Mouse (Mus musculus) R1 (cell line): Measurements from ENCODE around the gene Dap.

Experiments used
- DNase-seq: peaks from one replicate; pipeline ENCODE4 v3.0.0-alpha.2; 2018; ENCODE audit warnings: low read depth, low spot score

The Dap gene

DNA sequence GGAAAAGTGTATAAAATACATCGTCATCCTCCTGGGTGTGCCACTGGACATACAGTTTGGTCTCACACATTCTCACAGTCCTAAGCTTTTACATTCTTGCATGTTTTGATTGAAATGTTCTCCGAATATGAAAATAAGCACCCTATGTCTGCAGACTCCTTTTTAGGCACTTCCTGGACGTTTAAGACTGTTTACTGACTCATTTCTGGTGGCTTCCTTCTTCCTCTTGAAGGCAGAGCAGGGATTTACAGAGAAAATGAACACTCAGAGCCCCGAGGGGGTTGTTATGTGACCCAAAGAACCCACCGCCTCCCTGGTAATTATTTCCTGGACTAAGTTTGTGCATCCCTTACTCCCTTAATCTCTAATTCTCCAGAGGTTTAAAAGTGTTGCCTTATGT is 13.8 kb downstream of the Dap start:
- DNase-seq: no peak

DNA sequence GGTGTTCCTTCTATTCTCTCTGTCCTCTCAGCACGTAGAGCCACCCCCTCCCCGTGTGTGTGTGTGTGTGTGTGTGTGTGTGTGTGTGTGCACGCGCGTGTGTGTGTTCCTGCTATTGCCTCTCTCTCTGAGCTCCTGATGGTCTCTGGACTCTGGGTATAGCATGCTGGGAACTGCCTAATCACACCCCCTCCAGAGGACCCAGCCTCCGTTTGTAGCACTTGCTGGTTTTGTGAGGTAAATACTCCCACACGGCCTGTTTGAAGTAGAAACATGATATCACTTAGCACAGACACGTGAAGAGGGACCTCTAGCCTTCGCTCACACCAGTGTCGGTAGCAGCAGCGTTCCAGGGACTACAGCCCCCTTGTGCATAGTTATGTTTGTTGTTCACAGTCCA is 14.5 kb downstream of the Dap start:
- DNase-seq: no peak

DNA sequence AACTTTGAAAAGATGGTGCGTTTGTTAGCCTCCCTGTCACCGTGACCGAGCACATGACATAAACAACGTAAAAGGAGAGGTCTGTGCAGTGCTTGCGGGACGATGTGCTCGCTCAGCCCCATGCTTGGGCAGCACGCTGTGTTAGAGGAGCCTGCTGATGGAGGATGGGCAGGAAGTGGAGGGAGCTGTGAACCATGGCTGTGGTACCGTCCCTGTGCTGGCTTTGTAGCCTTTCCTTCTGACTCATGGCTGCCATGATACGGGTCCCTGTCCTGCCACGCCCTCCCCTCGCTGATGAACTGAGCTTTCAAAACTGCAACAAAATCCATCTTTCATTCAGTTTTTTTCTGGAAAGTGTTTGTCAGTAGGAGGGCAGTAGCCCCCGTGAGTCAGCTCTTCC is 15.6 kb downstream of the Dap start:
- no peak for DNase-seq

DNA sequence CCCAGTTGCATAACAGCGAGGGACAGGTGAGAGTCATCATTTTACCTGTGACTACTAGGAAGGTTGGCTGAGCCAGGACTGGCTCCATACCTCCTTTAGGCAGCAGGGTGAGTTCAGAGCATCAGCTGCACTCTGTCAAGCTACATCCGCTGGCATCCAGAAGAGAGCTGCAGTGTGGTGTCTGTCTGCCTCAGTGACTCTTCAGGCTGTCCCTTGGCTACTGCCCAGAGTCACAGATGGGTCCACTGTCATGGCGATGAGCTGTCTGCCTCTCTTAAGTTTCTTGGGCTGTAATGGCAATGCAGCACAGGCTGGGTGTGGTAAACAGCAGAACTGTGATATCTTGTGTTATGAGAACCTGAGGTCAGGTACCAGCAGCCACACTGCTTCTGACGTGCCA is 16.1 kb downstream of the Dap start:
- no peak for DNase-seq

DNA sequence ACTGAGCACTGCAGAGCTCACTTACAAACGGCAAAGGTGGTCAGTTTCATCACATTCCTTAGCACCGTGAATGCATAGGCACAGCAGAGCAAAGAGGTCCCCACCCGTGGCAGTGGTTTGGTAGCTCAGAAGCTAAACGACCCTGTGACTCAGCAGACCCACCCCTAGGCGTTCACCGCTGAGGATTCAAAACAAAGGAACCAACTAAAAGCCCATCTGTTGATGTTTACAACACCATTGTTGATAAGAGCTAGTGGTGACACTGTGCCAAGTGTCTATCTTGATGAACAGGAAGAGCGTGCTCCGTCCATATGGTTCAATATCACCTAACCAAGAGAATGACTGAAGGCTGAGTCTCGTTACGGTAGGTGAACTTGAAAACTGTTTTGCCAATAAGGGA is 19.1 kb downstream of the Dap start:
- DNase-seq: no peak

DNA sequence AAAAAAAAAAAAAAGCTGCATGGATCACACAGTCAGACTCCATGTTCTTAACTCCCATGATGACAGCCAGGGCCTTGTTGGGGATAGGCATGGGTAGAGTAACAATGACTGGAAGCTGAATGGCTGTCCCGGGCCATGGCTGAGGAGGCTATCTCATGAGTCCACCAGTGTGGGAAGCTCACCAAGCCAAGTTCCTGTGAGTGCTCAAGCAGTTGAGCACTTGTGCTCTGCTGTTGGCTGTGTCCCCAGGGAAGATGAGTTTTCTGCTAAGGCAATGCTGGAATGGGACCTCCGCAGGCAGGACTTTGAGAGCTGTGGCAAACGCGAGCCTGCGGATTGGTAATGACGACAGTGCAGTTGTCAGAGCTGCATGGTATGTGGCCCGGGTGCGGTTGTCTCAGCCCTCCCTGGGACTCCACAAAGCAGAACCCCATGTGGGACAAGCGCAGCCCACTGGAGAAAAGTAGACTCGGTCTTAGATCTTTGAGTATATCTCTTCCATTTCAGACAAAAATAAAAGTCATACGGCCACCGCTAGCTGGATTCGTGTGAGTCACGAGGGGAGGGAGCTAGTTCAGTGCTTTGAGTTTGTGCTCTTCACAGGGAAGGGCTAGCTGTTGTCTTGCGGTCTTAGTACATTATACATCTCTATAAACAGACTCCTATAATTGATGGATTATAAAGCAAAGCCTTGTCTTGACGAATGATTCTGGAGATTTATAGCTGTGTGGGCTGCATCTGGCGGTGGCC is 20.8 kb downstream of the Dap start:
- no peak for DNase-seq

DNA sequence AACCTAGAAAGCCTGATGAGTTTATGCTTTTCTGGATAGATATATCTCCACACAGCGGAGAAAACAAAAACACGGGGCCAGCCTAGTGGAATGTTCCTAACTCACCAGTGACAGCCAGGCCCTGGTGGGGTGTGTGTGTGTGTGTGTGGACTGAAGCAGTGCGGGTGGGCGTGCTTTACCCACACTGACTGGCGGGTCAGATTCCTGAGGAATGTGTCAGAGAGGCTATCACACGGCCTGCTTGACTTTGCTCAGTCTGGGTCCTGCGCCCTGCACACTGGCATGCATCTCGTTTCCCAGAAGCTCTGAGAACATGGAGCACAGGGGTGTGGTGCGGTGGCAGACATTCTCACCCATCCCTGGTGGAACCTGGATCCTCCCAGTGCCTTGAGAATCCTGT is 21.8 kb downstream of the Dap start:
- no peak for DNase-seq

- DNase-seq: no peak
Observed at GRCm38 (mm10) chr15:31247035-31247434, 22.9 kb downstream of the Dap start.

- DNase-seq: no peak
Observed at GRCm38 (mm10) chr15:31248882-31249281, 24.8 kb downstream of the Dap start.

- no peak for DNase-seq
Observed at GRCm38 (mm10) chr15:31250027-31250426, 25.9 kb downstream of the Dap start.

DNA sequence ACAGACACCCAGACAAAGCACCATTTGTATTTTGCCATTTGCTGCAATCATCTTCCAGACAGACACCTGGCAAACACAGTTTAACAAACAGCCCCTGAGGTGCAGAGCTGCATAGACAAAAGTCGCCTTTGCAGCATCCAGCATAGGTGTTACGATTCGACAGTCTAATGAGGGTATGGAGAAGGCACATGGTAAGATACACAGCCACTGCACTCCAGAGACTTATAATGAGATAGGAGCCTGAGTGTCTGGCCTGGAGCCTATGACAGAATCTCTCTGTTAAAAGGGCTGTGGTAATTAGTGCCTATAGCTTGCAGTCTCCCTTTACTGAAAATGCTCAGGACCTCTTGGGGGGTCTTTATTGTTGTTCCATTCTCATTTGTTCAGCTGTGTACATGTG is 26.6 kb downstream of the Dap start:
- no peak for DNase-seq

DNA sequence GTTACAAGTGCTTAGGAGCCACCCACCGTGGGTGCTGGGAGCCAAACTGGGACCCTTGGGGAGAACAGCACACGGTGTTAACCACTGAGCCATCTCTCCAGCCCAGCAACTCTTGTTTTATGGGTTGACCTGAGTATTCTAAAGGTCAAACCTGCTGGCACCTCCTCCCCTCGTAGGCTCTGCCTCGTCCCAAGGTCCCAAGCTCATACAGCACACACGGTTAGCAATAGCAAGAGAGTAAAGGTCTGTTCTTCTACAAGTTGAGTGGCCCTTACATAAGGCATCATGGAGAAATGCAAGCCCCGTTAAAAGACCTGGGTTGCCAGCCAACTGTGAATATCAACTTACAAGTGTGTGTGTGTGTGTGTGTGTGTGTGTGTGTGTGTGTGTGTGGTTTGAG is 27.1 kb downstream of the Dap start:
- DNase-seq: no peak

DNA sequence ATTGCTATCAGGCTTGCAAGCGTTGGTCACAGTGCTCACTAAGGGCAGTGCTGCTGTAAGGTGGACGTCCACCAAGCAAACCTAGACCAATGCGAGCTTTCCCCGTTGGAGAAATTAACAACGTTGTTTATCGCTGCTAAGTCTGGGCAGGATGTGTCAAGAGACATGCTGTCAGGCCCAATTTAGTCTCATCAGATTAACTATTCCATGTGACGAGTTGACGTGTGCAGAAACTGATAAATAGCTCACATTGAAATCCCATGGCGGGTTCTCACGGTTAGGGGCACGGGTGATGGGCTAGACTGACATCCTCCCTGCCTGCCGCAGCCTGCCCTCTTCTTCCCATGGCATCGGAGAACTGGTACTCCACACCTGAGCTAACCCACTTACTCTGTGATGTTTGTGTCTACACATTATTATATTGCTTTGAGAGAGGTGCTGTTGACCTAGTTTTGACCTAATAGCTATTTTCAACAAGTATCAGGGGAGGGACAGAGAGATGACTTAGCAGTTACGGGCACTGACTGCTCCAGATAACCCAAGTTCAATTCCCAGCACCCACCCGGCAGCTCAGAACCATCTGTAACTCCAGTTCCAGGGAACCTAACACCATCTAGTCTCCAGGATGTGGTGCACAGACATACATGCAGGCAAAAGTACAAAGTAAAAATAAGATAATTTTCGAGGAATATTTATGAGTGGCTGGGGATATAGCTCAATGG is 28.6 kb downstream of the Dap start:
- DNase-seq: no peak

DNA sequence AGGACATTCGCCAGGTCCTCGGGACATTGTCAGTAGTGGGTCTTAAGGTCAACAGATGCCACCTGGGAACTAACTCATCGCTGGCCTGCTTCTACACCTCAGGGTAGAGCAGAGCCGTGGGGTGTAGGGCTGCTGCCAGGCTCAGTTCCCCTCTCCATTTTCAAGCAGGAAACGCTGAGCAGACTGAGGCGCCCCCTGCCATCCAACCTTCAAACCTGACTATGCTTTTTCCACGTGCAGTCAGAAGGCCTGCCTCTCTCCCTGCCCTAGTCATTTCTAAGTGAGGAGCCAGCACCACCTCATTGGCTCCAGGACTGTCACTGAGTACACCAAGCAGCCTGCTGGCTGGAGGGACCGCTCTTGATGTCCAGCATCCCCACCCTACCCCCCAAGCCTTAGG is 29.3 kb downstream of the Dap start:
- DNase-seq: no peak

DNA sequence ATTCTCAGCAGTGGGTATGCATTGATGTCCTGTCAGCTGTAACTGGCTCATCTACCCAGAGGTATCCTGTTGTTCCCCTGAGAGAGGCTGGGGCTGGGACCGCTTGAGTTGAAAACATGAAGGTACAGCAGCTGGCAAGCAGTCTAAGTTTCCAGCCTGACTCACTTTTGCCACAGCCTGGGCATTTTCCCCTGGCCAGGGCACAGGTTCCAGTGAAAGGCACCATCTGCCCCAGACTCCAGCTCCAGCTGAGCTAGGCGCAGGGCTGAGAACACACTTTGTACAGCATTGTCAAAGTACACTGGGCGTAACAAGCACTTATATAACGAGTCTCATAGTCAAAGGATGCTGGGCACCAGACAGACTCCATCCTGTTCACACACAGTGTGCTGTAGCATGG is 29.8 kb downstream of the Dap start:
- DNase-seq: no peak

DNA sequence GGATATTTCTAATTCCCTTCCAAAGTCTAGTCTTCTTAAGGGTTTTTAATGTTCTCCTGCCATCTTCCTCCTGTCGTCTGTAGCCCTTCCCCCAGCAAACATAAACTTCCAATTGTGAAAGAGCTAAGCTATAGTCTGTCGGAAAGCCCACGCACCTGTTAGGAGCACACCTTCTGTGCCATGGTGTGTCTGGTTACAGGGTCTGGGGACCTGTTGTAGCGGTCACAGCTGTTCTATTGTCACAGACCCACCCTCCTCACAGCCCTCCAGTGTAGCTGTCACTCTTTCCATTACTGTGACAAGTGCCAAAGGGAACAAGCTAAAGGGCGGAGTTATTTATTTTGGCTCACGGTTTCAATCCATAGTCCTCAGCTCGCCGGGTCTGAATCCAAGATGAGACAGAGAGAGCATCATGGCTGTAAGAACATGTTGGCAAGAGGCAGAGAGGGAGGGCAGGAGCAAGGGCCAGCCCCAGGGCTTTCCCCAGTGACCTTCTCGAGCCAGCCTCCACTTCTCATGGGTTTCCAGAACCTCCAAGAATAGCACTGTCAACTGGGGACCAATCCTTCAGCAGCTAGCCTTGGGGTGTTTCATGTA is 30.9 kb downstream of the Dap start:
- DNase-seq: no peak

- no peak for DNase-seq
Observed at GRCm38 (mm10) chr15:31255762-31256161, 31.6 kb downstream of the Dap start.

DNA sequence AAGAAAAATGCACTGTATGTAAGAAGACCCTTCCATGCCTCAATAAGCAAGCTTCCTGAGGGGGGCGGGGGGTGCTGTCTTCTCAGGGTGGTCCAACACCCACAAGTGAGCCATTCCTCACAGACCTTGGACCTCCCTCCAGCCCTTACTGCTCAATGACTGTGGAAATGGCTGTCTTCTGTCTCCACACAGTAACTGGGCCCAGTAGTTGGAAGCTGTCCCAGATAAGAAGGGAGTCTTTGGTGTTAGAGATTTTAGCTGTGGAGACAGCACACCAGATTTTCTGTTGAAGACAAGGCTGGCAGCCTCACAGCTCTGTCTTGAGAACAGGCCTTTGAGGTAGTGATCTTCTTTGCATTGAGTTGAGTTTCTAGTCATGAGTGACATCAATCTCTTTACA is 33.2 kb downstream of the Dap start:
- DNase-seq: no peak

GRCm38 (mm10) chr15:31258029-31258692 is 34.0 kb downstream of the Dap start:
- no peak for DNase-seq

DNA sequence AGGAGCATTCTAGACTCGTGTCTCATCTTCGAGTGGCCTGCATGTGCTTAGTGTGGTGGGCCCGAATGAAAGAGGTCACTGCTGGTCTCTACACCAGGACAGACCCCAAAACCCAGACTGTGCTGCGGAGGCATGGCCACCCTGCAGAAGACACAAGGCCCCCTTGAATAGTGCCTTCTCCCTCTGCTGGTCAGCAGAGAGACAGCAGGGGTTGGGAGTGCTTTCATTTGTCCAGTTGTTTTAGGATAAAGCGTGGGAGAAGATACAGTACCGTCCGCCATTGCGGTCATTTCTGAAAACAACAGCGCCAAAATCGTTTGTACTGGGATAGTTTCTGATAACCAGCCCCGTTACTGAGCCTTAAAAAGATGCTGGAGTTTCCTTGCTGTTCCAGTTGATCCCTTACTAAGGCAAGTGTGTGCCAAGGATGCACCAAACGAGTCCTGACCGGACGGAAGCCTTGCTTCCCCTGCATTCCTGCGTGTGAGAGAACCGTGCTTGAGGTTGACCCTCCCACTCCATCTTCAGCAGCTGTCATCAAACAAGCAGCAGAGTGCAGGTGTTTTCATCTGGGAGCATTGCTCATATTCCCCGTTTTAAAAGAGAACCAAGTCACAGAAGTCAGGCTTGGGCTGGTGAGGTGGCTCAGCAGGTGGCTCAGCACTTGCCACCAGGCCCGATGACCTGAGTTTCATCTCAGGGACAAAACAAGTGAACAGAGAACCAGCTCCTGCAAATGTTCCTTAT is 34.8 kb downstream of the Dap start:
- DNase-seq: peak; percentile 41

DNA sequence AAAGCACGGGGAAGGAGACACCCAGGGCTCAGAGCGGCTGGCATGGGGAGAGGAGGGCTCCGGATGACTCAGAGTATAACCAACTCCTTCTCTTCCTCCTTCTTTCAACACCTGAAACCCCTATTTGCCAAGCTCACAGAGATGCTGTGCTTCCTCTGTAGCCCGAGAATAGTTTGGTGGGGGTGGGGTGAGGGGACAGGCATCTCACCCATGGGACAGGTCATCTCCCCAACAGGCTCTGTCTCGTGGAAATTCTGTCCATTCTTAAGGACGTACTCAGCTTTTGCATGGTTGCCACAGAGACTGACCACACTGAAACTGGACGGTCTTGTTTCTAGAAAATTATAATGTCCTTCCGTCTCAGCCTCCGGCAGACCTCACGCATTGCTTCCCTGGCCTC is 37.0 kb downstream of the Dap start:
- no peak for DNase-seq

GRCm38 (mm10) chr15:31262361-31262760 is 38.2 kb downstream of the Dap start:
- no peak for DNase-seq
